Comparison of ENCODE assay signal across 8 mouse cellular contexts in genomic region chr17:48545223-48545943, GRCm38 (mm10).
DNase-seq lines count a peak whose midpoint lies in the region; ATAC-seq lines count a peak whose summit lies in the region.

No protein-coding gene starts in this region.

- no peaks in the 10 kb centered on the region for H3K27me3 ChIP-seq in lung, embryonic 15.5 days
- no peaks in the 10 kb centered on the region for H3K27me3 ChIP-seq in hindbrain, embryonic 15.5 days
- no peaks in the 10 kb centered on the region for H3K27me3 ChIP-seq in neural tube, embryonic 12.5 days (replicated peaks)

- peak; percentile 62; the same call in 1 of the 2 replicates for ATAC-seq in lung, embryonic 15.5 days (ENCODE audit: borderline replicate concordance, extremely low read depth, low FRiP score, low TSS enrichment)
- ATAC-seq in hindbrain, embryonic 15.5 days (ENCODE audit: low FRiP score, low read depth) = peak; percentile 91
- ATAC-seq in neural tube, embryonic 12.5 days (ENCODE audit: low FRiP score, low read depth) = peak; percentile 77

- 0 out of 2 replicates have a peak, but pooled peaks cover 9% of the 10 kb centered on the region for H3K4me1 ChIP-seq in lung, embryonic 15.5 days
- peaks cover 17% of the 10 kb centered on the region for H3K4me1 ChIP-seq in hindbrain, embryonic 15.5 days (replicated peaks)
- H3K4me1 ChIP-seq in neural tube, embryonic 12.5 days = no peaks in the 10 kb centered on the region

- DNase-seq in lung, postnatal 25 days (ENCODE audit: low spot score) = no peak
- peak; percentile 45 to 48 for DNase-seq in layer of hippocampus, postnatal 36 days
- no peak for DNase-seq in urinary bladder, postnatal 10 days (ENCODE audit: low spot score)
- no peak for DNase-seq in gastrocnemius, postnatal 25 days
- no peak for DNase-seq in heart, adult 18-20 months

- H3K27ac ChIP-seq in lung, embryonic 15.5 days = 0 out of 2 replicates have a peak overlapping the region, but pooled peaks have one; percentile 3
- H3K27ac ChIP-seq in hindbrain, embryonic 15.5 days (replicated peaks) = no peak overlapping the region
- H3K27ac ChIP-seq in neural tube, embryonic 12.5 days = no peak overlapping the region

- H3K9ac ChIP-seq in lung, embryonic 15.5 days = no peak overlapping the region
- no peak overlapping the region for H3K9ac ChIP-seq in hindbrain, embryonic 15.5 days
- no peak overlapping the region for H3K9ac ChIP-seq in neural tube, embryonic 12.5 days

- no peak overlapping the region for H3K4me3 ChIP-seq in lung, embryonic 15.5 days
- 0 out of 2 replicates have a peak overlapping the region, but pooled peaks have one; percentile 16 for H3K4me3 ChIP-seq in hindbrain, embryonic 15.5 days
- H3K4me3 ChIP-seq in neural tube, embryonic 12.5 days = no peak overlapping the region

- no peaks in the 10 kb centered on the region for H3K9me3 ChIP-seq in lung, embryonic 15.5 days
- H3K9me3 ChIP-seq in hindbrain, embryonic 15.5 days = no peaks in the 10 kb centered on the region
- H3K9me3 ChIP-seq in neural tube, embryonic 12.5 days = no peaks in the 10 kb centered on the region

- WGBS in lung, embryonic 15.5 days = 48% methylated on average over 28 of the region's 28 CpGs
- WGBS in hindbrain, embryonic 15.5 days = 61% methylated on average over 28 of the region's 28 CpGs
- 71% methylated on average over 28 of the region's 28 CpGs for WGBS in neural tube, embryonic 12.5 days

- H3K4me2 ChIP-seq in lung, embryonic 15.5 days = 0 out of 2 replicates have a peak overlapping the region, but pooled peaks have one; percentile 7
- peak overlapping the region; percentile 35 for H3K4me2 ChIP-seq in hindbrain, embryonic 15.5 days
- H3K4me2 ChIP-seq in neural tube, embryonic 12.5 days (replicated peaks) = peak overlapping the region; percentile 14; the same call in 1 of the 2 replicates

- H3K36me3 ChIP-seq in lung, embryonic 15.5 days = no peaks in the 10 kb centered on the region
- no peaks in the 10 kb centered on the region for H3K36me3 ChIP-seq in hindbrain, embryonic 15.5 days
- no peaks in the 10 kb centered on the region for H3K36me3 ChIP-seq in neural tube, embryonic 12.5 days

Comparison
In these comparisons a context has a peak if more than half of its experiments do, and no peak if none do; other contexts are left out.
1. DNase-seq: peak in layer of hippocampus, postnatal 36 days (2 of 2); none in lung, postnatal 25 days (single experiment), urinary bladder, postnatal 10 days (single experiment), gastrocnemius, postnatal 25 days (single experiment) and heart, adult 18-20 months (0 of 2).
2. Peak in every context shown above with its lines, with median percentiles within 50 percentile points of each other: ATAC-seq and H3K4me2 ChIP-seq.